Mouse (Mus musculus) heart, postnatal 14 days (tissue): Measurements from ENCODE around the gene Tmem51. TPM values are rescaled to one million over a fixed set of nuclear protein-coding genes. Genes with fewer than 3 reads are reported as not detected.
A peak's percentile ranks its signal among the peaks of the same experiment; 100 is the strongest.

ENCODE experiments used
- DNase-seq, 2 experiments: peaks; one replicate each; pipeline ENCODE4 v3.0.0; 2021 to 2022
- intact Hi-C: fragments of 180-260 bp; cut with DNase I; formaldehyde crosslinking; loops from one replicate; pipeline ENCODE4 v1.15.1; 2025
- total RNA-seq, 2 experiments: library from RNA; stranded (reverse); gene quantifications; 2 replicates each; pipeline ENCODE4 v1.2.3; 2021

The Tmem51 gene
- total RNA-seq, 2 experiments from 2014 or later: 12.0 to 12.7 TPM

GRCm38 (mm10) chr4:142083193-142083592, 911 bp downstream of the Tmem51 start:
- DNase-seq: no peak
- intact Hi-C loops: loop anchor here (2.0 kb wide), 1 partner anchor 14 kb away; no protein-coding TSS in a partner anchor

DNA sequence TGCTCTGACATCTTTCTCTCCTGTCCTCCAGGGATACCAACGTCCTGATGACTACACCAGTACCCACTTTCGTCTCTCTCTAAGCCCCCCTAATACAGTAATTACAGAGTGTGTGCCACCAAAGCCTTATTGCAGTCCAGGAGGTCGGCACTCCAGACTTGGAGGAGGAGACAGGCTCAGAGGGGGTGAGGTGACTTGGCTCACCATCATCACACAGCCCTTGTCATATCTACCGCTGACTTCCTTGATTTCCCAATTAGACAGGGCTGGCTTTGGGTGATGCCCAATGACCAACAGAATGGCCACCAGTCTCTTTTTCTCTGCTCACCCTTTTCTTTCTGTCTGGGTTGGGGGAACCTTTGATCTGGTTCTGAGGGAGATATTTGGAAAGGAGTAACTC, 1.4 kb downstream of the Tmem51 start:
- intact Hi-C loops: loop anchor here (2.0 kb wide), 1 partner anchor 14 kb away; no protein-coding TSS in a partner anchor

GRCm38 (mm10) chr4:142081631-142082283, 2.3 kb downstream of the Tmem51 start:
- intact Hi-C loops: loop anchor here (2.0 kb wide), 1 partner anchor 15 kb away; no protein-coding TSS in a partner anchor
- DNase-seq: peak; percentile 51 to 64

More for the DNA sequence above, 1.4 kb downstream of the Tmem51 start:
- no peak for DNase-seq

GRCm38 (mm10) chr4:142080901-142081630, 3.0 kb downstream of the Tmem51 start:
- intact Hi-C loops: no loop called here
- peak; percentile 46 to 54 for DNase-seq

GRCm38 (mm10) chr4:142080487-142080767, 3.7 kb downstream of the Tmem51 start:
- DNase-seq: no peak
- intact Hi-C loops: no loop called here

GRCm38 (mm10) chr4:142079629-142080486, 4.2 kb downstream of the Tmem51 start:
- DNase-seq: no peak
- intact Hi-C loops: no loop called here

GRCm38 (mm10) chr4:142077572-142078271, 6.4 kb downstream of the Tmem51 start:
- peak; percentile 59 to 63 for DNase-seq
- intact Hi-C loops: no loop called here

- intact Hi-C loops: no loop called here
- no peak for DNase-seq
Measured at GRCm38 (mm10) chr4:142076883-142077282, 7.2 kb downstream of the Tmem51 start.

GRCm38 (mm10) chr4:142075931-142076330, 8.2 kb downstream of the Tmem51 start:
- no peak for DNase-seq
- intact Hi-C loops: no loop called here

DNA sequence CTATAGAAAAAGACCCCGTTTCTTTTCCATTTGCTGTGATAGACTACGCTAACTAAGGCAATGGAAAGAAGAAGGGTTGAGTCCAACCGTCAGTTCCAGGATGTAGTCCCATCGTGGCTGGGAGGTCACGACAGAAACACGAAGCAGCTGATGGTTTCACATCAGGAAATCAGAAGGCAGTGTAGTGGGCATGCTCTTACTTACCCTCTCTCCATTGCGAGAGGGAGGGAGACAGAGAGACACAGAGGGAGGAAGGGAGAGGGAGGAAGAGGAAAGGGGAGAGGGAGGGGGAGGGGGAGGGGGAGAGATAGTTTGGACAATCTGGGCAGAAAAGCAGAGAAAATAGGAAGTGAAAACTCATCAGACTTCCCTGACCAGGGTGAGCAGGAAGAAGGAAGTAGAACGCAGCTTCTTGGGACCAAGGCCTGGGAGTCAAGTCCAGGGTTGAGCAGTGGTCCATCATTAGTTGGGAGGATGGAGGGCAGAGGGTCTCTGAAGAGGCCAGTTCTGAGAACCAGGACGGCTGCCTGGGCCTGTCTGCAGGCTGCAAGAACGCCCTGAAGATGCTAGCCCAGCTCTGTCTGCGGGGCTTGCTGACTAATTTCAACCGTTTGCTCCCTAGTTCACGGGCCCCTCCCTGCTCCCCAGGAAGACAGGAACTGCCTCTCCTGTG, 9.9 kb downstream of the Tmem51 start:
- intact Hi-C loops: no loop called here
- DNase-seq: no peak

GRCm38 (mm10) chr4:142071243-142071991, 12.7 kb downstream of the Tmem51 start:
- intact Hi-C loops: no loop called here

DNA sequence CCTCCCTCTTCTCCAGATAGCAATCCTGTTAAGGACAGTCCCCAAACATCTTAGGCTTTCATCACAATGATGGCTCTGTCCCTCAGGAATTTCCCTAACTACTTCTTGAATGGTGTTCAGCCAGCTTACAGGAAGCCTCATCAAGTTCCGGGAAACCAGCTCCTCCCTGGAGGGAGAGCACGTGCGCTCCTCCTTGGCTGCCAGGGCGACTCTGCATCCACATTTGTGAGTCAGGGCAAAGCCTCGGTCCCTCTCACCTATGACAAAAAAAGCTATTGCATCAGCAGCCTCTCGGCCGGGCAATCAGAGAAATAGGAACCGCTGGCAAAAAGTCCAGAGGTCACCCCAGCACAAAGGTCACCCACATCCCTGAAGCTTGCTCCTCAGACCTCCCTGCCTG, 13.3 kb downstream of the Tmem51 start:
- no peak for DNase-seq
- intact Hi-C loops: no loop called here

More at GRCm38 (mm10) chr4:142071243-142071991, 12.7 kb downstream of the Tmem51 start:
- no peak for DNase-seq

- intact Hi-C loops: no loop called here
- no peak for DNase-seq
Measured at GRCm38 (mm10) chr4:142068899-142069812, 14.9 kb downstream of the Tmem51 start.

- no peak for DNase-seq
- intact Hi-C loops: no loop called here
Measured at GRCm38 (mm10) chr4:142066576-142066975, 17.5 kb downstream of the Tmem51 start.

DNA sequence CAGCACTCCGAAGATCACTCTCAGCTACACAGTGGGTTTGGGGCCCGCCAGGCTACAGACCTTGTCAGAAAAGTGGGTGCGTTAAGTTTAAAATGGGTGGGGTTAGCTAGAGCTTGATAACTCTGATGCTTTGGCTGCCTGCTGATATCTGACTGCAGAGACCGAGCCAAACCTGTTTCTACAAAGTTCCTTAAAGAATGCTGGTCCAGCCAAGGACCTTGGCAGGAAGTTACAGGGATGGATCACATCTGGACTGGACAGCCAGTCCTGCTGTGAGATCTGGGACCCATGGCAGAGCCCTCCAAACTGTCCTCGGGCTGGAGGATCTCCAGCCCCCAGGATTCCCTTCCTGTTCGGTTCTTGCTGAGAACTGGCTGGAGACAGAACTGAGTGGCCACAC, 18.3 kb downstream of the Tmem51 start:
- peak; percentile 49 for DNase-seq

GRCm38 (mm10) chr4:142065270-142065669, 18.8 kb downstream of the Tmem51 start:
- peak; percentile 50 to 59 for DNase-seq
- intact Hi-C loops: no loop called here

More for the DNA sequence above, 18.3 kb downstream of the Tmem51 start:
- intact Hi-C loops: no loop called here

GRCm38 (mm10) chr4:142064582-142065228, 19.4 kb downstream of the Tmem51 start:
- no peak for DNase-seq
- intact Hi-C loops: no loop called here
